Mouse (Mus musculus) heart, adult 2 months (tissue): ENCODE data around the gene Bglap.

Experiments
- CTCF ChIP-seq: fragments of 200-600 bp; IDR thresholded peaks from 2 replicates; pipeline ENCODE4 v1.8.1; 2022; ENCODE audit warnings: antibody characterized with exemption, mild to moderate bottlenecking, moderate library complexity
- EP300 ChIP-seq: fragments of 200-500 bp; IDR thresholded peaks from 2 replicates; pipeline ENCODE4 v1.6.1; 2011; ENCODE audit warnings: low read depth, low read length, control low read depth; ENCODE audit not compliant: insufficient read depth
- POLR2A ChIP-seq: fragments of 200-500 bp; IDR thresholded peaks from 2 replicates; pipeline ENCODE4 v1.6.1; 2011; ENCODE audit warnings: mild to moderate bottlenecking, low read depth, low read length, control low read depth; ENCODE audit not compliant: insufficient read depth

- TF ChIP-seq CTCF (no peak), POLR2A (no peak), EP300 (no peak)
Measured at GRCm38 (mm10) chr3:88339006-88339405, 45.3 kb downstream of the Bglap start.
